Mouse (Mus musculus): ENCODE data around the gene Rras2.

Gene Rras2

DNA sequence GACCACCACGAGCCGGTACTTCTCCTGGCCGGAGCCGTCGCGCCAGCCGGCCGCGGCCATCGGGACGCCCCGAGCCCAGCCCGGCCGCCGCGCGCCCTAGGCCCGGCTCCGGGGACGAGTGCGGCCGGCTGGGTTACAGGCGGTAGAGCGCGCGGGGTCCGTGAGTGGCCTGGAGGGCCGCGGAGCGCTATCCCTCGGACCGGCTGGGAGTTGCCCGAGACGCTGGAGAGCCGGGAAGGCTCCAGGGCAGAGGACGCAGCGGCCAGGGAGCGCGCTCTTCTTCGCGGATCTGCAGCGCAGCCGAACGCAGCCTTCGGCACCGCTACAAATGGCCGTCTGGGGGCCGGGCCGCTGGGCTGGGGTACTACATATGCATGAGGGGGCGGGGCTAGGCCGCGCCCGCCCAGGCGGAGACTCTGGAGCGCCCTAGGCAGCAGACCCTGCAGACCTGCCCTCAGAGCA lies at the start of gene Rras2:
Gene Rras2, minus strand, starts transcription at position 338 of the 462 bp plus-strand sequence.
- DNase-seq (ENCODE audit: low read depth, low spot score): peak; percentile 91

DNA sequence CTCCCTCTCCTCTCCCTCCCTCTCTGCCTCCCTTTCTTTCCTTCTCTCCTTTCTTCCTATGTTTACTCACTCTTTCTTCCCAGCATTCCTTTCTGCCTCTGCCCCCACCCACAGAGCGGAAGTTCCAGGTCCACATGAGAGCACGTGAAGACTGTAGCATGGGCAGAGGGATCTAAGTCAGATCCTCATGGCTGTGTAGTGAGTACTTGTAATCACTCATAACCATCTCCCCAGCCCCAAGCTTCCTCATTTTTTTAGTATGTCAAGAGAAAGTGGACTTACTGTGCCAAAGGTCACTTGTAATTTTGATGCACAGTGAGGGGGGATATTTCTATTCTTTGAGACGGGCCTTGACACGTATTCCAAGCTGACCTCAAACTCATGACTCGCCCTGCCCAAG lies 45.4 kb upstream of the Rras2 start:
- no peak for DNase-seq (ENCODE audit: low read depth, low spot score)

DNA sequence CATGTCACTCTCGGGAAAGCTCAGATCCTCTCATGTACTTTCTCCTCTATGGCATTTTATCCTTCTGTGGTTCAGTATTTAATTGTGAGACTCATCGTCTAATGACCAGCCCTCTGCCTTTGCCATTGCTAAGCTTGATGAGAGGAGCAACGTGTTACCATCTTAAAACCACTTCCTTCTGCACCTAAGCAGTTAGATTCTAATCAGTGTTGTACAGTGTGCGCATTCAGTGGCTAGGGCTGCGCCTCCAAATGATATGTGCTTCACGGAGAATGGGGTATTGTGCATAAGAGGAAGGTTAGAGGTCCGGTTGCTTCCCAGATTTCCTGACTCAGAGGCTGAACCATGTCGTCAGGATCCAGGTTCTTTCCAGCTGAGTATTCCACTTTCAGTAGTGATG lies 43.5 kb upstream of the Rras2 start:
- DNase-seq (ENCODE audit: low read depth, low spot score): no peak

DNA sequence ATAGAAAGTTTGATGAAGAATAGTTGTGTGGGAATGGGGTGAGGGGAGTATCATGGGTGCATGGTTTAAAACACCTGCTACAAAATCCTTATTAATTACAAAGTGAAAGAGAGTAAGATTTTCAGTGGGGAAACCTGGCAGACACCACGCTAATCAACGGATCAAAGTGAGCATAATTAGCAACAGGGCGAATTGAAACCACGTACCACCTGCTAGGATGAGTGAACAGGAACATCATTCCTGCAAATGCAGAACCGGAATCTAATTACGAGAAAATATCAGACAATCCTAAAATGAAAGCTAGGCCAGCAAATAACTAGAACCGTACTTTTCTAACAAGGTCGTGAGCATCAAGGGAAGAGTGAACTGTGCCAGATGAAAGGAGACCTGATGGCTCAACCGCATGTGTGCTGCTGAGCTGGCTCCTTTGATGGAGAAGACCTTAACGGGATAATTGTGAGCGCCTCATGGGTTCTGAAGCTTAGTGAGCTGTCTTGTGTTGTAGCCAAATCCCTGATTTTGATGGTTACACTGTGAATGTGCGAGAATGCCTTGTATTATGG lies 40.2 kb upstream of the Rras2 start:
- no peak for DNase-seq (ENCODE audit: low read depth, low spot score)

DNA sequence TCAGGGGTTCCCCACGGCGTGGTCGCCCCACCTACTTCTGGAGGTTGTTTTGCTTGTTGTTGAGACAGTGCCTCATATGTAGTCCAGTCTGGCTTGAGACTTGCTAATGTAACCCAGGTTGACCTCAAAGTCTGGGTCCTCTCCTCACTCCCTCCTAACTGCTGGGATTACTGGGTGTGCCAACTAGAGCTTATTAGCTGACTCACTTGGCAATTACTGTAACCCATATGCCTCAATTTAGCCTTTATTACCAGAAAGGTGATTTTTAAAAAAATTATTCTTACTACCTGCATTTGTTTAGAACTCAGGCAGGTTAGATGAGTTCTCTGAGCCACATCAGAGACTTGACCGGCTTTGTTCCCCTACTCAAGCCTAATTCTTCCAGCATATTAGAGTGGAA lies 38.8 kb upstream of the Rras2 start:
- DNase-seq (ENCODE audit: low read depth, low spot score): no peak

DNA sequence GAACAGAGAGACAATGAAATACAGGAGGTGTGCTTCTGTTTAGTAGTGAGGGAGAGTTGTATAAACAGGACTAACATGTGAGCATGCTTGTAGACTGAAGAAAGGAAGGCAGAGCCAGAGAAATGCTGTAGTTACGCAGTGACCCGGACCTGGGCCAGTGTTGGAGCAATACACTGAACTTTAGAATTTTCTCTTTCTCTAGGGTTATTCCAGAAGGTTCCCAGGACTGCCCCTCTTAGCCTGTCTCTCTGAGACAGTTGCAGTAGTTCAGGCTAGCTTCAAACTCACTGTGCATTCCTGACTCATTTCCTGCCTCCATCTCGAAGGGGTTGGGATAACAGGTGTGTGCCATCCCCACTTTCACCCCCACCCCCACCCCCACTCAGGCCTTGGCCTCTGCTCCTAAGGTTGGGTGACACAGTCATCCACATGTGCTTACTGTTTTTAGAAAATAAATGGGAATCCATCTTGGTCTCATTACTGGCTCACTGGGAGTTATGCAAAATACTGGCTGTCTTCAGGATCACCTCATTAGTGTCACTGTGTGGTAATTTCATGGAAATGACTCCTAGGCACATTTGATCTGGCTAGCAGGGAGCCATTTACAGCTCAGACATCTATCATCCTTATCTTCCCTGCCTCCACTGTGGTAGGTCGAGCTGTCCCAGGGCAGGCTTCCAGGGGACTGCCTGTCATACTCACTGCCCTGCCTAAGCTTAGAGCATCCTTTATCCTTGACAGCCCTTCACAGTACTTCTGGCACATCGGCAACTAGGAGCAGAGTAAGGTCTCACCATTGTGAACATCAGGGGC lies 37.7 kb upstream of the Rras2 start:
- peak; percentile 23 for DNase-seq (ENCODE audit: low read depth, low spot score)

DNA sequence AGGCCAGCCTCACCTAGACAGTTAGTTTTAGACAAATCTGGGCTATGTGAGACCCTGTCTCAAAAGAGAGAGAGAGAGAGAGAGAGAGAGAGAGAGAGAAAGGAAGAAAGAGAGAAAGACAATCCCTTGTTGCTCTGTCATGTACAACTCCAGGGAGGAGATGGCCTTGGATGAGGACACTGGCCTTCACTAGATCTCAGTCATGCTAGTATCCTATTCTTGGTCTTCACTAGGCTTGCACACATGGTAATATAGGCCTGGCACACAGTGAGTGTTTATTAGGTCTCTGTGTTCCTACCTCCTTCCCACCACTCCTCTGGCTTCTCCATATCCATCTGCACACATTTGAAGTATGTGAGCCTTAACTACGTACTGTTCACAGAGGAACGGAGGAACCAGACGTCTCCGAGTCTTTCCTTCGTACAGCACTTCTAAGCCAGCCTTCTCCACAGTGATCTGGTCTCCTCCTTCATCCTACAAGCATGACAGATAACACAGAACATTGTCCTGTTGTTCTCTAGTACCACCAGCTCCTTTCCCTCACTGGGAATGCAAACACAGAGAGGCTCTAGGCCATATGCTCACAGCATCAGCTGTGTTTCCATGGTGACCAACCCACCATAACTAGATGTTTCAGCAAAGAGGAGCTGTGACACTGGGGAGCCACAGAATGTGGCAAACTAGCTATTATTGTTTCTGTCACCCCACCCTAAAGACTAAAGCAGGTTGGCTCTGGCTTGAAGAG lies 33.6 kb upstream of the Rras2 start:
- no peak for DNase-seq (ENCODE audit: low read depth, low spot score)

DNA sequence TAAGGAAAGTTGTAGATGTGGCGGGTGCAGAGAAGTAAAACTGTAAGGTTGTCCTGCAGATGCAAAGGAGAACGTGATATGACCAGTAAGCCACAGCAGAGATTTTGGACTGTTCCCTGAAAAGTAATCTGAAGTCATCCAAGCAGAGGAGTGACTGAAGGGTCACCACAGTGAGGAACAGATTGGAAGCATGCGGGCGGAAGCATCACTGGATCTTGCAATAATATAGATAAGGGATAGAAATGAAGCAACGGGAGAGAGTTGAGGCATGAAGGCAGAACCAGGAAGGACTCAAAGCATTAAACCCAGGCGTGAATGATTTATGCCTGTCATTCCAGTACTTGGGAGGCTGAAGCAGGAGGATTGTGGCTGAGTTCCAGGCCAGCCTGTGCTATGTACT lies 32.0 kb upstream of the Rras2 start:
- DNase-seq (ENCODE audit: low read depth, low spot score): no peak

DNA sequence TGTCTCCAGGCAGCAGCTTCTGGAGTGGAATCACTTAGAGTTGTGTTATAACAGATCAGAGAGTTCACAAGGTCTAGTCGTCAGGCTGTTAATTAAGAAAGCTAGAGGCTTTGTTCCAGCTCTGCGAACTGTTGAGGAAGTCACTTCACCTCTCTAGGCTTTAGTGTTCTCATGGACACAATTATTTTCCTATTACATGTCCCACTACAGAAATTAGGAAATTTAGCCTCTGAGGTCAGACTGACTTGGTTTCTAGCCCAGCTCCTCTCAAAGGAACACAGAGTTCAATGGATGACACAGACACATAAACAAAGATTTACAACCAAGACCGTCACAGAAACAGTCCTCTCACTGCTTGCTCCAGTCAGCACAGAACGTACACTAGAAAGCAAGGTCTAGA lies 31.6 kb upstream of the Rras2 start:
- no peak for DNase-seq (ENCODE audit: low read depth, low spot score)

DNA sequence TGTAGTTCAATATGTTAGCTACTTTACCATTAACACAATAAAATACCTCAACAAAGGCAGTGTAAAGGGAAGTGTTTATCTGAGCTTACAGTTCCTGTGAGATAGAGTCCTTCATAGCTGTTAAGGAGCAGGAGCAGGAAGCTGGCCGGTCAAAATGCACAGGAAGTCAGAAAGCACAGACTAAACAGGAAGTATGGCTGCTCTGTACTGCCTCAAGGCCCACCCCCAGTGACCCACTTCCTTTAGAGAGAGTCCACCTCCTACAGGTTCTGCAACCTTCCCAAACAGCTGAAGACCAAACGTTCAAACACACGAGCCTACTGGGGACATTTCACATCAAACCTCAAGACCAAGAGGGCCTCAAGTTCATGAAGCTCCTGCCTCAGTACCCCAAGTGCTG lies 28.3 kb upstream of the Rras2 start:
- no peak for DNase-seq (ENCODE audit: low read depth, low spot score)

DNA sequence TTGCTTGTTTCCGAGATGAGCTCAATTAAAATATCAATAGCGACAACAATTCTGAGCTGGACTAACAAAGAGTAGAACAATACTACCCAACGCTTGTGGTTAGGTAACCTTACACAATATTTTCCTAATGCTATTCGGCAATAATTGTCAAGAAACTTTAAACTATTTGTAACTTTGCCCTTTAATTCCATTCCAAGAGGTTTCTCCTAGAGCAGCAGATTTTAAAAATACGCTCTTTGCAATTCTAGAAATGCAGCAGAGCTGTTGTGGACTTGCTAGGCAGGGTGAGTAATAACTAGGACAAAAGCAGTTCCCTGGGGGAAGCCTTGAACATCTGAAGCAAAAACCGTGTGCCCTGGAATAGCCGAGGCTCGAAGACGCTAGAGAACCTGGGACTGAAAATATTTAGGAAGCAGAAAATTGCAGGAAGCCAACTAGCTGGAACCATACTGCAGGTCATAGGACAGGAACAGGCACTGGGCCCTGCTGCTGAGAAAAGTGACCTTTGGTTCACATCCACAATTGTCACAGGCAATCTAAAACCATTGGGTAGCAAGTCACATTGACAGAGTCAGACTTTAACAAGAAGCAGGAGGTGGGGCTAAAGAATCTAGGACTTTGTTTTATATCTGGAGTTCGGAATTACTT lies 24.7 kb upstream of the Rras2 start:
- no peak for DNase-seq (ENCODE audit: low read depth, low spot score)

DNA sequence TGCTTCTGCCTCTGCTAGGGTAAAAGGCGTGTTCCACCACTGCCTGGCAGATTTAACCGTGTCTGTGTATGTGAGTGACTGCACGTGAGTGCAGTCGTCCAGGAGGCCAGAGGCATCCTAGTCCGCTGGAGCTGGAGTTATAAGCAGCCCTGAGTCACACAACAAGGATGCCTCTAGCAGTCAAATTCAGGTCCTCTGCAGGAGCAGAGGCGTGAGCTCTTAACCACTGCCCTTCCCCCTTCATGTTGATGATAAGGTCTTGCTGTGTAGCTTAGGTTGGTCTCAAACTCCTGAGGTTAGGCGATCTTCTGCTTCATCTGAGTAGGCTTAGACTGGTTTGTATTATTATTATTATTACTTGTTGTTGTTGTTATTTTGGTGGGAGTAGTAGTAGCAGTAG lies 22.4 kb upstream of the Rras2 start:
- DNase-seq (ENCODE audit: low read depth, low spot score): no peak

DNA sequence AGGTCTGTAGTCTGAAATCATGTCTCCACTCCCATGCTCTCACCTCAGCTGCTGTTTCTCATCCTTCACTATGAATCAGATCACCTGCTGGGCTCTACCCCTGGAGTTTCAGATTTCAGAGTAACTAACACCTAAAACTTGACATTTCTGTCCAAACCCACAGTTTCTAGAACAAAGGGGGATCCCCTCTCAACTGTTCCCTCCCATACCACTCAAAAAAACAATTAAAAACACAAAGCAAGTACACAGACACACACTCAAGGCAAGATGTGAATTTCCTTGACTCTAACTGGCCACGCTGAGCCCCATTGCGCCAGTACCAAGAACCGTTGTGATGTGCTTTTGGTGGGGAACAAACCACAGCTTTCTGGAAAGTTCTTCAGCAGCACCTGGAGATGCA lies 21.8 kb upstream of the Rras2 start:
- no peak for DNase-seq (ENCODE audit: low read depth, low spot score)

DNA sequence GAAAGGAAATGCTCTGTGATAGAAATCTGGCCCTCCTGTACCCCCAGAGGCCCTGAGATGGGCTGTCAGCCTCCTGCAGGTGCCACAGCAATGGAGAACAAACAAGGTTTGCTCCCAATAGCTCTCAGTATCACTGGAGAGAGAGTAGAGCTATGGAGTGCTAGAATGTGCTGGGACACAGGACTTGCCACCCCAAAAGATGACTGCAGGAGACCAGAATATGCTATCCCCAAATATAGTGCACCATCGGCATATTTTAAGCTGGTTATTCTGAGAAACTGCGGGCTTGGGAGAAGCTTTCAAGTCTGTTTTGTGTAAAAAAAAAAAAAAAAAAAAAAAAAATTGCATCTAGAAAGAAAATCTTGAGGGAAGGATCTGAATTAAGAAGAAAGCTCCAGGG lies 20.7 kb upstream of the Rras2 start:
- no peak for DNase-seq (ENCODE audit: low read depth, low spot score)

DNA sequence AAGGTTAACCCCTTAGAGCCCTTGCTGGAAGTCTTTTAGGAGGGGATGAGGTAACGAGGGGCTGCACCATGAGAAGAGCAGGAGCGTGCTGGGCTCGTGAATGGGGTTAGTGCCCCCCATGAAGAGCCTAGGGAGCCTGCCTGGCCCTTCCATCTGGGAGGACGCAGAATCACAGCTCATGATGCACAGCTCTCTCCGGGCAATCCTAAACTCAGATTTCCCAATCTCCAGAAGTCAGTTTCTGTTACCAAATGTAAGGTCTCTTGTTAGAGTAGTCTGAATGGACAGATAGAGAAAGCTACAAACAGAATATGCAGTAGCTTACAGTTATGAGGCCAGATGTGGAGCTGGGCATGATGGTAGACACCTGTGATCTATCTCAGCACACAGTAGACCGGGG lies 17.6 kb upstream of the Rras2 start:
- DNase-seq (ENCODE audit: low read depth, low spot score): no peak

DNA sequence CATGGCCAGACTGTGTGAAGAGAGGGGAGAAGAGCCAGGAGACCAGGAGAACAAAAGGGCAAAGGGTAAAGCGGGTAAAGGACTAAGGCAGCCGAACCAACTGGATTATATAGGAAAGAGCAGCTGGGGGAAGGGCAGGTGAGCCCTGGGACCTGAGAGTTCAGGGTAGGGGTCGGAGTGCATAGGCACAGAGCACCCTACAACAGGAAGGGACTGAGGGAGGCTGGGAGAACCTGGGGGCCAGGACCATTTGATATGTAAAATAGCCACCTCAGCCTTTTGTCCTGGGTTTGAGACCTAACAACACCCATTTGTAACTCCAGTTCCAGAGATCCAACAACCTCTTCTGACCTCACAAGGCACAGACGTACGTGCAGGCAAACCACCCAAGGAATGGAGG lies 16.4 kb upstream of the Rras2 start:
- DNase-seq (ENCODE audit: low read depth, low spot score): no peak

DNA sequence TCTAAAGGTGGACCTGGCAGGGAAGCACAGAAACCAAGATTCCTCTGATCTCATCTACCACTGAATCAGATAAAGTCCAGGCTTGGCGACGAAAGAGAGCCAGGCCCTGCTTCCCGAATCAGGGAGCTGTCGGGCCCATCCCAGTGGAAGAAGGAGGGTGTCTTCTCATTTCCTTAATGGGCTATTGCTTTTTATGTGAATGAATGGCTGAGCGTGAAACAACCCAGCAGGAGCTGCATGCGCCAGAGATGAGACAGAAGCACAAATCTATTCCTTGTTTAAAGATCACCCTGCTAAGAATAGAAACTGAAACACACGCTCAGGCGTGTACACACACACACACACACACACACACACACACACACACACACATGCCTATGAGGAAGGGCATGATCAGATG lies 14.7 kb upstream of the Rras2 start:
- no peak for DNase-seq (ENCODE audit: low read depth, low spot score)

DNA sequence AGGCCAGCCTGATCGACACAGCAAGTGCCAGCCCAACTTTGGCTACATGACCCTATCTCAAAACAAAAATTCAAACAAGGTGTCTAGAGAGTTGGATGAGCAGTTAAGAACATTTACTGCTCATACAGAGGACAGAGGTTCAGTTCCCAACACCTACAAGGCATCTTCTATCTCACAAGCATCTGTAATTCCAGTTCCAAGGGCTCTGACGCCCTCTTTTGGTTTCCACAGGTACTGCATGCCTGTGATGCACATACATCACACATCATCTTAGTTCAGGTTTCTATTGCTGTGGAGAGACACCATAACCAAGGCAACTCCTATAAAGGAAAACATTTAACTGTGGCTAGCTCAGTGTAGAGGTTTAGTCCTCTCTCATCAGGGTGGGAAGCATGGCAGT lies 11.7 kb upstream of the Rras2 start:
- no peak for DNase-seq (ENCODE audit: low read depth, low spot score)

DNA sequence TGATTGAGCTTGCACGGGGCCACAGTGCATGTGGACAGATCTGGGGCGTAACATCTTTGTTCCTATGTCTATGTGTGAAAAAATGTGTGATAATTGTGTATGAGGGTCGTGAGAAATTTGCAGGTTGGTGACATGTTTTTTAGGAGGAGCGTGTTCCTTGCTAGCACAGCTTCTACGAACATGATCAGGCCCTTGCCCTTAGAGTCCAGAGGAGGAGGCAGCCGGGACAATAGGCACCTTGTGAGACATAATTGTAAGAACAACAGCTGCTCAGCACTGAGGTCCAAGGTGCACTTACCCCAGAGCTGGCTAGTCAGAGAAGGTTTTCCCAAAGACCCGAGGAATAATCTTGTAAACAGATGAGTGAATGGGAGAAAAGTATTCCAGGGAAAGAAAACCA lies 599 bp upstream of the Rras2 start:
- DNase-seq (ENCODE audit: low read depth, low spot score): no peak

DNA sequence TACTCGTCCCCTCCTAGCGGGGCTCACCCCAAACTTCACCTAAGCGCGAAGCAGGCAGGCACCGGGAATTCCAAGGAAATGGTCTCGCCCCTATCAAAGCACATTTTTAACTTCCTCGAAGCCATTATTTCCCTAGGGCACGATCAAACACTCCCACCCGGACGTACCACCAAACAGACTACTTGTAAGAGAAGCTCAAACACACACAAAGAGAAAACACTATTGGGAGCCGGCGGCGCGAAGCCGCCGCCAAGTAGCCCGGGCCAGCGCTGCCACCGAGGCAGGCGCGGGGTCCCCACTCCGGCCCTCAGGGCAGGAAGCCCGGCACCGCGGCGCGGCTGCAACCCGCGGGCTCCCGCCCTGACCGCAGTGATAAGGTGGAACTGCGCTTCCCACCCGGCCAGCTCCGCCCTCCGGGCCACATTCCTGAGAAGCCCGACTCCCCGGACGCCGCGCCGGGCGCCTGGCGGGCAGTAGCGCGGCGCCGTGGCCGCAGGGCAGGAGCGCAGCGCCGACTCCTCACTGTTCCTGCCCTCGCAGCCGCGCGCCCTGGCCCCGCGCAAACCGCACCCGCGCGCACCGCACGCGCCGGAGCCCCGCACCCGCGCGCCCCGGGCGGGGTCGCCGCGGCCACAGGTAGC lies 750 bp downstream of the Rras2 start:
- peak; percentile 77 for DNase-seq (ENCODE audit: low read depth, low spot score)

DNA sequence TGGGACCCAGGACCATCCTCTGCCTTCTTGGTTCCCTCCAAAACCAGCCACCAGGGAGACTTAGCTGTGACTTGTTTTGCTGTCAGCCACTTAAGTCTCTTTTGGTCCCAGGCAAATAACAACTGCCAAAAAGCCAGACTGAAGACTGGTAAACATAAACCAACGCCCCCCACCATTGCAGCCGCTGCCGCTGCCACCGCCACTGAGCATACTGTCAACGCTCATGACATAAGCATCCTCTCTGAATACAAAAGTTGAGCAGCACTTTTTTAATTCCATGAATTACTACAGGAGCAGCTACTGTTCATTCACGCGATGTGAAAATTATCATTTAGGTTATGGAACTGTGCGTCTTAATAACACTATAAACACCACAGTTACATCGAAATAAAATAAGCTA lies 1.6 kb downstream of the Rras2 start:
- DNase-seq (ENCODE audit: low read depth, low spot score): no peak

DNA sequence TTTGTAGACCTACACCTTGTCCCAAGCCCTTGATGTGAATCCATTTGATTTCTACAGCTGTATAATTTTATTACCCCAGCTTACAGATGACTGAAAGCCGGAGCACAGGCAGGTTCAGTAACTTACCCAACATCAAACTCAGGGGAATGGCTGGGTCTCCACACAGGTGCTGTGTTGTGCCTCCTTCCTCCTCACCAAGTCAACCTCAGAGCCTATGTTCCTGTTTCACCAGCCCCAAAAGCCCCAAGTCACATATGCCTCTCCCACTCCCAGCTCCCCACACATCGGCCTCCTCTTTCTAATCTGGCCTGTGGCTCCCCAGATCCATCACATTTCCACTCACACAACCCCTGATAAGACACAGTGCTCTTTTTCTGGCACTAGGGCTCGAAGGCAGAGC lies 2.6 kb downstream of the Rras2 start:
- no peak for DNase-seq (ENCODE audit: low read depth, low spot score)

Data from forelimb bud, embryonic 11.5 days (tissue).